Mouse (Mus musculus) myocyte (in vitro differentiated cells): ENCODE measurements around the gene Zbtb1.

Experiments
- E2F4 ChIP-seq: IDR thresholded peaks from one replicate; pipeline ENCODE4 v1.6.1; 2011; ENCODE audit warnings: mild to moderate bottlenecking, control low read depth, moderate library complexity; ENCODE audit not compliant: insufficient read depth
- MAX ChIP-seq: IDR thresholded peaks from one replicate; pipeline ENCODE4 v1.6.1; 2011; ENCODE audit warnings: low read depth, mild to moderate bottlenecking, control low read depth
- MYOD1 ChIP-seq, 3 experiments: IDR thresholded peaks; one replicate each; pipeline ENCODE4 v1.6.1; 2011; ENCODE audit warnings: control low read depth in 2 of 3, low read depth in 2 of 3, mild to moderate bottlenecking in 2 of 3, moderate library complexity in 1 of 3; ENCODE audit not compliant: insufficient read length in 2 of 3, control insufficient read depth in 1 of 3
- MYOG ChIP-seq, 3 experiments: IDR thresholded peaks; one replicate each; pipeline ENCODE4 v1.6.1; 2011; ENCODE audit warnings: control low read depth in 2 of 3, low read depth in 2 of 3, mild to moderate bottlenecking in 2 of 3; ENCODE audit not compliant: insufficient read length in 2 of 3, control insufficient read depth in 1 of 3, insufficient read depth in 1 of 3
- POLR2A ChIP-seq: IDR thresholded peaks from one replicate; pipeline ENCODE4 v1.6.1; 2011; ENCODE audit warnings: low read depth, mild to moderate bottlenecking, control low read depth, moderate library complexity; ENCODE audit not compliant: insufficient read length
- POLR2AphosphoS2 ChIP-seq: IDR thresholded peaks from one replicate; pipeline ENCODE4 v1.6.1; 2011; ENCODE audit warnings: low read depth, control low read depth; ENCODE audit not compliant: insufficient read length
- TCF12 ChIP-seq: IDR thresholded peaks from one replicate; pipeline ENCODE4 v1.6.1; 2011; ENCODE audit warnings: mild to moderate bottlenecking, control low read depth; ENCODE audit not compliant: poor library complexity, insufficient read depth, severe bottlenecking
- TCF3 ChIP-seq: IDR thresholded peaks from one replicate; pipeline ENCODE4 v1.6.1; 2011; ENCODE audit warnings: low read depth, control low read depth; ENCODE audit not compliant: insufficient read length

GRCm38 (mm10) chr12:76369978-76370830, at the start of gene Zbtb1:
- peak; percentile 88 for TF ChIP-seq POLR2A
- no peak for TF ChIP-seq TCF12
- TF ChIP-seq POLR2AphosphoS2 = peak; percentile 80
- no peak for TF ChIP-seq MAX
- peak in 2 of 3 experiments; percentile 2 to 3 for TF ChIP-seq MYOG (IDR thresholded peaks at IDR 0.05; ENCODE audit: control insufficient read depth in 1 of 3, insufficient read depth in 1 of 3, insufficient read length in 2 of 3, low read depth in 2 of 3)
- TF ChIP-seq E2F4 = no peak
- TF ChIP-seq MYOD1 (IDR thresholded peaks at IDR 0.05; ENCODE audit: control insufficient read depth in 1 of 3, insufficient read length in 2 of 3, low read depth in 2 of 3) = peak in 1 of 3 experiments; percentile 30
- no peak for TF ChIP-seq TCF3
